Mouse (Mus musculus) embryonic facial prominence, embryonic 14.5 days (tissue): Measurements from ENCODE around the gene Gm20388. TPM values are rescaled to one million over a fixed set of nuclear protein-coding genes. Genes with fewer than 3 reads are reported as not detected.
A peak's percentile ranks its signal among the peaks of the same experiment; 100 is the strongest.

Experiments used
- ATAC-seq: fragments of 200-750 bp; cut with Nextera tagmentation; 2 replicates; pipeline ENCODE4 v1.8.0; 2017; ENCODE audit warnings: low read depth, moderate number of reproducible peaks, moderate TSS enrichment
- DNase-seq: peaks from one replicate; pipeline ENCODE4 v3.0.0-alpha.2; 2015; ENCODE audit warnings: low spot score
- H3K27ac ChIP-seq: fragments of 300-500 bp; sonication (generic); replicated peaks from 2 replicates; pipeline ENCODE4 v1.5.1; 2014; ENCODE audit warnings: low read depth, mild to moderate bottlenecking, low read length, moderate library complexity
- H3K27me3 ChIP-seq: fragments of 300-500 bp; sonication (generic); replicated peaks from 2 replicates; pipeline ENCODE4 v1.6.1; 2014; ENCODE audit warnings: low read length; ENCODE audit not compliant: control insufficient read depth, insufficient read depth
- H3K36me3 ChIP-seq: fragments of 300-500 bp; sonication (generic); 2 replicates; pipeline ENCODE4 v1.6.1; 2014; ENCODE audit warnings: low read length, mixed read lengths; ENCODE audit not compliant: control insufficient read depth, insufficient read depth
- H3K4me1 ChIP-seq: fragments of 300-500 bp; sonication (generic); 2 replicates; pipeline ENCODE4 v1.6.1; 2014; ENCODE audit warnings: antibody characterized with exemption, low read length; ENCODE audit not compliant: control insufficient read depth, insufficient read depth
- H3K4me2 ChIP-seq: fragments of 300-500 bp; sonication (generic); 2 replicates; pipeline ENCODE4 v1.6.1; 2014; ENCODE audit warnings: low read depth, mild to moderate bottlenecking, low read length, moderate library complexity, mixed read lengths
- H3K4me3 ChIP-seq: fragments of 300-500 bp; sonication (generic); 2 replicates; pipeline ENCODE4 v1.5.1; 2014; ENCODE audit warnings: low read depth, mild to moderate bottlenecking, low read length
- H3K9ac ChIP-seq: fragments of 300-500 bp; sonication (generic); 2 replicates; pipeline ENCODE4 v1.6.1; 2014; ENCODE audit warnings: low read depth, mild to moderate bottlenecking, low read length, moderate library complexity, mixed read lengths
- H3K9me3 ChIP-seq: fragments of 300-500 bp; sonication (generic); 2 replicates; pipeline ENCODE4 v1.6.1; 2016; ENCODE audit warnings: low read length; ENCODE audit not compliant: control insufficient read depth
- WGBS: fragments of 180-500 bp; shearing (Covaris S2); extraction: QIAGEN DNeasy Blood & Tissue Kit; methylation state at CpG from one replicate; pipeline ENCODE4 v1.1.7; 2014; 5-methylcytosine and 5-hydroxymethylcytosine counted together
- polyA plus RNA-seq: library from polyadenylated mRNA; unstranded; fragments of >200 nt; fragmentation: Nextera tagmentation; extraction: Ambion mirVana; gene quantifications from 2 replicates; pipeline ENCODE4 v1.2.1, GENCODE M21; 2014

Gene Gm20388
- polyA plus RNA-seq, 1 experiment from 2014 or later: not detected

DNA sequence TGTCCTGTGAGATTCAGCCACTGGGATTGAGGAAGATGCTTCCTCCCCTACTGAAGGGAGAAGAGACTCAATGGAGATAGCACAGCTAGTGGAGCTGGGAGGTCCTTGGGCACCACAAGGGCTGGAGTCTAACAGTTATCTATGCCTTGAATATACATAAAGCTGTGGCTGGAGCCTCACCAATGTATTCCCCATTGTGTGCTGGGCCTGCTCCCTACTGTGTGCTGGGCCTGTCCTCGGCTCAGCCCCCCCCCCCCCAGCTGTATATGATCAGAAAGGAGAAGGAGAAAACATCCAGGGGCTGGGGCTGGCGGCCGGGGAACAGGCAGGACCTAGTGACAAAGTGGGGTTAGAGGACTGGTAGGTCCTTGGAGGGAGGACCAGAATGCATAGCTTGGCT, 2824.5 kb downstream of the Gm20388 start:
- Histone ChIP-seq H3K4me2 (no peak overlapping the region), H3K9ac (no peak overlapping the region), H3K27me3 (0 out of 2 replicates have a peak, but pooled peaks cover 3% of the 10 kb centered on the region), H3K36me3 (no peaks in the 10 kb centered on the region), H3K27ac (no peak overlapping the region), H3K4me3 (no peak overlapping the region), H3K4me1 (0 out of 2 replicates have a peak, but pooled peaks cover 6% of the 10 kb centered on the region), H3K9me3 (no peaks in the 10 kb centered on the region)
- 65% methylated on average over 3 of the region's 3 CpGs for WGBS
- DNase-seq (no peak), ATAC-seq (no peak)

DNA sequence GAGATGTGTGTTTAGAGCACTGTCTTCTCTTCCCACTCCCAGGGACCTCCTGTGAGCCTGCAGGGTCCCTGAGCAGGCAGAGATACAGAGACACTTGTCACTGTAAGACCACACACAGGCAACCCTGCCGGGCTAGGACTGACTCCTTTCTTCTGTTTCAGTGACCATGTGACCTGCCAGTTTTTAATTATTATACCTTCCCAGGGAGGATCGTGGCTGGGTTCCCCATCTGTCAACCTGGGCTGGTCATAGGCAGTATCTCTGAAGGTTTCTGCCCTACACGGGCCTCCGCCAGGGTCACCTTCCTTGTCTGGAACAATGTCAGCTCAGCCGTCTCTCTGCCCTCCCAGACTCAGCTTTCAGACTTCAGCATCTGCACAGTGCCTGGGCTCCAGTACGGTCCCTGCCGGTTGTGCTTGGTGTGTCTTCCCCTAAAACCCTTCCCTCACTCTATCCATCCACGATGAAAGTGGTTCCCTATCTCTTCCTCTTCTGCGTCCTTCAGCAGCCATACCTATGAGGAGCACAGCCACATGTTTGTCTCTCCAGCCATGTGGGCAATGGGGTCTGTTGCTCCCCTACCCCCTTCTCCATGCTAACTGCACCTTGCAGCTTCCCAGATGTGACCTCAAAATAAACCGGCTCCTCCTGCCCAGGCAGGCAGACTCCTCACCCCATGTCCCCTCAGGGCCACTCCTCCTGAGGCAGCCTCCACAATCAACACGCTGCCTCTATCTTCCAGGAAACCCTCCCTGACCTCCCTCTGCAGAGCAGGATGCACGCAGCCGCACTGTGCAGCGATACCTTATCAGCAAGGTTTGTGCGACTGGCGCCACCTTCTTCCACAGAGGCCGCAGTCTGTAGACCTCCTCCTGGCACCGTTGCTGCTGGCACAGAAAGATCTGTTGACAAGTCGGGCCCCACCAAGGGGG, 2825.2 kb downstream of the Gm20388 start:
- ATAC-seq: no peak
- WGBS: 54% methylated on average over 19 of the region's 19 CpGs

DNA sequence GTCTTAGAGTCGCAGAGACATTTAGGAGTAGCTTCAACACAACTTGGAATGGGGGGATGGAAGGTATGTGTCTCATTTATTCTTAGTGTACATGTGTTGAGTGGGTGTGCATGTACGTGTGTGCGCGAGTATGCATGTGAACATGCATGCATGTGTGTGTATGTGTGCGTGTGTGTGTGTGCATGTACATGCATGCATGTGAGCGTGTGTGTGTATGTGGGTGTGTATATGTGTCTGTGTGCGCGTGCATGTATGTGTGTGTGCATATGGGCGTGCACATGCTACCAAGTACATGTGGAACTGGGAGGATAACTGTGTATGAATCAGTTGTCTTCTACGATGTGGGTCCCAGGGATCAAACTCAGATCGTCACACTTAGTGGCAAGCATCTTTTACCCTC, 2826.0 kb downstream of the Gm20388 start:
- Histone ChIP-seq H3K27me3 (0 out of 2 replicates have a peak, but pooled peaks cover 3% of the 10 kb centered on the region), H3K4me2 (no peak overlapping the region), H3K36me3 (no peaks in the 10 kb centered on the region), H3K4me3 (no peak overlapping the region), H3K4me1 (0 out of 2 replicates have a peak, but pooled peaks cover 6% of the 10 kb centered on the region), H3K9ac (no peak overlapping the region), H3K9me3 (no peaks in the 10 kb centered on the region), H3K27ac (no peak overlapping the region)
- no peak for ATAC-seq
- 91% methylated on average over 11 of the region's 11 CpGs for WGBS
- DNase-seq: no peak

More for the DNA sequence above, 2825.2 kb downstream of the Gm20388 start:
- Histone ChIP-seq H3K27ac (no peak overlapping the region; the same call in 1 of the 2 replicates), H3K4me2 (no peak overlapping the region), H3K4me3 (no peak overlapping the region), H3K36me3 (no peaks in the 10 kb centered on the region), H3K9me3 (no peaks in the 10 kb centered on the region), H3K4me1 (0 out of 2 replicates have a peak, but pooled peaks cover 6% of the 10 kb centered on the region), H3K9ac (no peak overlapping the region), H3K27me3 (0 out of 2 replicates have a peak, but pooled peaks cover 3% of the 10 kb centered on the region)
- DNase-seq: no peak

DNA sequence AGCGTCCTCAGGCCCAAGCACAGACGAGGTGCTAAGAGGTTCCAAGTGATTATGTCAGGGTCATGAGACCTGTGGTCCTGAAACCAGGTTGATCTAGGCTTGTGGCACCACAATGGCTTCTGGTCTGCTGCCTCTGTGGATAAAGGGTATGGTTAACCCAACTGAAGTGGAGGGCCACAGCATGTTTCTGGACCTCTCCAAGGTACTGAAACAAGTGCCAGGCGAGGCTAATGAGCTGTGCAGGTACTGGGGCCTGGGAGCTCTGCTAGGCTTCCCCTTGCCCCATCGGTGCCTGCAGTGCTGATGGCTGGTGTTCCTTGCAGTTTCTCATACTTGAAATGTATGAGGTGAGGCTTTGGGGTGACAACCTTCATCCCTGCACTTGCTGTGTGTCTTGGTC, 2826.4 kb downstream of the Gm20388 start:
- H3K36me3 ChIP-seq: no peaks in the 10 kb centered on the region
- no peaks in the 10 kb centered on the region for H3K9me3 ChIP-seq
- 37% methylated on average over 4 of the region's 4 CpGs for WGBS
- H3K4me2 ChIP-seq: no peak overlapping the region
- H3K27ac ChIP-seq: no peak overlapping the region
- 0 out of 2 replicates have a peak, but pooled peaks cover 6% of the 10 kb centered on the region for H3K4me1 ChIP-seq
- no peak overlapping the region for H3K4me3 ChIP-seq
- DNase-seq (no peak), ATAC-seq (no peak)
- no peak overlapping the region for H3K9ac ChIP-seq
- no peaks in the 10 kb centered on the region for H3K27me3 ChIP-seq

DNA sequence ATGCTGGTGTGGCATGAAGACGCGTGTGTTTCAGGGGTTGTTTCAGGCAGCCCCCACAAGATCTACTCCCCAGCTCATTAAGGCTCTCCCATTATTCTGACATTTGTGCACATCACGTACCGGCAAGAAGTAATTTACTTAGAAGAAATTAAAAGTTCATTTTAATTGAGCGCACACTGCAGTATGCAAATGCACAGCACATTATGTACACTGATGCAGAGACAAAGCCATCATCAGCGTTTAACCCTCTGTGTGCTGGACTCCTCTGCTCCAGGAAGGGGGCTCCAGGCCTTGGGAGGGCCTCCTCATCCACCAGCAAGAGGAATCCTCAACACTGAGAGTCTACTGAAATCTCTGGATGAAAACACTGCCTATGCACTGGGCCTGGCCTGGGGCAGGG, 2827.2 kb downstream of the Gm20388 start:
- ATAC-seq (no peak), DNase-seq (no peak)
- no peaks in the 10 kb centered on the region for H3K36me3 ChIP-seq
- no peak overlapping the region for H3K27ac ChIP-seq
- no peaks in the 10 kb centered on the region; the same call in none of the 2 replicates for H3K27me3 ChIP-seq
- H3K4me3 ChIP-seq: no peak overlapping the region
- H3K9ac ChIP-seq: no peak overlapping the region
- no peak overlapping the region for H3K4me2 ChIP-seq
- peaks cover 14% of the 10 kb centered on the region; the same call in 1 of the 2 replicates for H3K4me1 ChIP-seq
- no peaks in the 10 kb centered on the region for H3K9me3 ChIP-seq
- 72% methylated on average over 6 of the region's 6 CpGs for WGBS

DNA sequence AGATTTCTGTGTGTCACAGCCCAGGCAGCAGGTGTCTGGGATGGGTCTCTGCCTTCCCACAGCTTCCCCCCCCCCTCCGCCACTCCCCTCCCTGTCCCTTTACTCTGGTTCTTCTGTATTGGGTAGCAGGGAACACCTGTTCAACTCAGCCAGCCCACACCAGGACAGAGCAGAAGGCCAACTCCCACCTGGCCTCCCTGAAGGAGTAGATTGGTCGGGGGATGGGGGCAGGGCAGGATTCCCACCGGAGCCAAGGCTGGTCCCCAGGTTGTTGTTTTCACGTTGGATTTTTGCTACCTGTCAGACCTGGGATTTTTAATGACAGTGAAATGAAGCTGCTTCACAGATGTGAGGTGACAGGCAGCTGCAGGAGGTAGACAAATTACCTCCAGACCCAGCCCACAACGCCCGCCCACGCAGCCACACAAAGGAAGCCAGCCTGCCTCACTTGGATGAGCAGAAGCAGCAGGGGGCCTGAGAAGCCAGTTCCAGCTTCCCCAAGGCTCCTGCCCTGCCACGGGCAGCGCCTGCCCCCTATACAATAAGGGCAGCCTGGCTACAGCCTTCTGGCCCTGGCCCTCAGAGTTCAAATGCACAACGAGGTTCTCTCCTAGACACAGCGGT, 2828.6 kb downstream of the Gm20388 start:
- peak; percentile 54 for DNase-seq
- Histone ChIP-seq H3K27me3 (no peaks in the 10 kb centered on the region; the same call in none of the 2 replicates), H3K4me2 (no peak overlapping the region), H3K27ac (no peak overlapping the region), H3K4me3 (no peak overlapping the region), H3K4me1 (peaks cover 16% of the 10 kb centered on the region; the same call in 1 of the 2 replicates), H3K9me3 (no peaks in the 10 kb centered on the region), H3K36me3 (no peaks in the 10 kb centered on the region), H3K9ac (no peak overlapping the region)
- WGBS: 21% methylated on average over 11 of the region's 11 CpGs
- ATAC-seq: peak; percentile 72

DNA sequence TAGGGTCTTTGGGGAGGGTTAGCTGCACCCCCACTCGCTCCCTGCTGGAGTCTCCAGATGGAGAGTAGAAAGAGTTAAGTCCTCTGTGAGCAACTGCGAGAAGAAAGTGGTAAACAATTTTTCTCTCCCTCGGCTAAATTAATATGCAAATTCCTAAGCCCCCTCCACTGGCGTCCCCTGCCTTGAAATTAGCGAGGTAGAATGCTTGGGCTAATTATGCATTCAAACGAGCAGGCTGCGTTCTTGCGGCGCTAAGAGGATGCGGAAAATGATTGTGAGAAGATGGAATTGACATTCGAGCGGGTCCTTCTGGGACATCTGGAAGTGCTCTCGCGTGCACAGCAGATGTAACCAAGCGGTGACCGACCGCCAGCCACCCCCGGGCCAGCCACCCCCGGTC, 2831.8 kb downstream of the Gm20388 start:
- Histone ChIP-seq H3K9me3 (no peaks in the 10 kb centered on the region), H3K4me3 (no peak overlapping the region), H3K4me1 (peaks cover 32% of the 10 kb centered on the region), H3K9ac (no peak overlapping the region), H3K4me2 (no peak overlapping the region), H3K27ac (no peak overlapping the region), H3K36me3 (no peaks in the 10 kb centered on the region), H3K27me3 (peaks cover 6% of the 10 kb centered on the region)
- WGBS: 13% methylated on average over 14 of the region's 19 CpGs
- ATAC-seq: no peak
- DNase-seq: peak; percentile 34

DNA sequence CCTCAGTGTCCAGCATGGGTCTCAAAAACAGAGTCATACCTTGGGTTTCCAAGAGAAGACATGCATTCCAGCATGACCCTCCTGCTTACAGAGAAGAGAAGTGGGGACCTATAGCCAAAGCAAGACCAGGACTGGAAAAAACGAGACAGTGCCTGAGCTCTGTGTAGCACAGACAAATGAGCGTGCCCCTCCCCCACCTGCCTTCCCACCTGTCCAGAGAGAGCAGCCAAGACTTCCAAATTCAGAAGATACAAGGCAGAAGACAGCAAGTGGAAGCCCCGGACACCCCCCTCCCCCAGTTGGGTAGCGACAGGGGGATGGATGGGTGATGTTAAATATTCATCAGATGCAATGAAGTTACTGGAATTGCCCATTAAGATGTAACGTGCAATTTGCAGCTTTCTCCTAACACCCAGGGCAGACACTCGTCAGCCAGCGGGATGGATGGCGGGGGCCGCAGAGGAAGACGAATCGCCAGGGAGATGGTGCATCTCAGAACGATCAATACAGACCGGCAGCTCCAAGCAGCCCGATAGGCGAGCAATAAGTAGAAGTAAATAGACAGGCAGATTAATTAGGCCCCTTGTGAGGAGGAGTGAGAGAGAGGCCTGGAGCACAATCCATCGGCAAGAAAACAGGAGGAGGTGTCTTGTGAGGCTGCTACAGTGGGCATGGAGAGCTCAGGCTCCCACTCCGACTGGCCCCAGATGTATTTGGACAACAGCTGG, 2834.5 kb downstream of the Gm20388 start:
- H3K4me2 ChIP-seq: peak overlapping the region; percentile 25; the same call in 1 of the 2 replicates
- H3K9me3 ChIP-seq: no peaks in the 10 kb centered on the region
- H3K9ac ChIP-seq: 0 out of 2 replicates have a peak overlapping the region, but pooled peaks have one; percentile 5
- H3K27ac ChIP-seq: peak overlapping the region; percentile 67
- DNase-seq (no peak), ATAC-seq (peak; percentile 45; the same call in 1 of the 2 replicates)
- peaks cover 33% of the 10 kb centered on the region for H3K4me1 ChIP-seq
- H3K4me3 ChIP-seq: no peak overlapping the region
- no peaks in the 10 kb centered on the region for H3K36me3 ChIP-seq
- WGBS: 30% methylated on average over 17 of the region's 17 CpGs
- peaks cover 6% of the 10 kb centered on the region for H3K27me3 ChIP-seq
